Mouse (Mus musculus): ENCODE measurements around the gene Usp20. TPM values are rescaled to one million over a fixed set of nuclear protein-coding genes. Genes with fewer than 3 reads are reported as not detected.

Usp20 gene
- total RNA-seq, 2 experiments from 2014 or later: 1.9 to 2.9 TPM

DNA sequence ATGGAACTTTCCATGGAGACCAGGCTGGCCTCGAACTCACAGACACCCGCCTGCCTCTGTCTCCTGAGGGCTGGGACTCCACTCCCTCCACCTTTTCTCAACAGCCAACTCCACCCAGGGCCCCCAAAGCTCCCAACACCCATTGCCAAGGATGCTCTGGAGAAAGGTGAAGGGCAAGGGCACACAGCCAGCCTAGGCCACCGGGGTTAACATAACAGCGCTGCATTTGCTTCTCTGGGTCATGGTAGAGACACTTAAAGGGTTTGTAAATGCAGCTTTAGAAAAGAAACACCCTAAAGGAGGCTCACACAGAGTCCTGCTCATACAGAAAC, 87.0 kb downstream of the Usp20 start:
- no peak for ATAC-seq (ENCODE audit: poor library complexity, severe bottlenecking)

DNA sequence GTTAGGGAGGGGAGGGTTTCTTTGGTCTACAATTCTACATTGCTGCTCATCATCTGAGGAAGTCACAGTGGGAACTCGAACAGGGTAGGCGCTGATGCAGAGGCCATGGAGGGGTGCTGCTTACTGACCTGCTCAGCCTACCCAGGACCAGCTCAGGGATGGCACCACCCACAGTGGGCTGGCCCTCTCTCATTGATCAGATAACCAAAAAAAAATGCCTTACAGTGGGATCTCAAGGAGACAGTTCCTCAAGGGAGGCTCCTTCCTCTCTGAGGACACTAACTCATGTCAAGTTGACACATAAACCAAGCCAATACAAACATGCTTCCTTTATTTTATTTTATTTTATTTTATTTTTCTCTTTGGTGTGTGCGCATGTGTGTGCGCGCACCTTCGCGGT, 87.4 kb downstream of the Usp20 start:
- ATAC-seq (ENCODE audit: poor library complexity, severe bottlenecking): no peak

Other genes with a start within 250 kb of the Usp20 start
- not detected in 2 replicates for gene 1700001O22Rik, start 178.6 kb upstream of the Usp20 start, total RNA-seq (2015)
- 0.45 TPM in 1 of 2 replicates, not detected in the other for gene 1700001O22Rik, start 178.6 kb upstream of the Usp20 start, total RNA-seq (2017)
- 4.1 and 9.5 TPM in 2 replicates for gene Ntmt1, start 174.5 kb upstream of the Usp20 start, total RNA-seq (2015)
- gene Ntmt1, start 174.5 kb upstream of the Usp20 start, total RNA-seq (2017): 7.9 TPM in 2 replicates
- gene Asb6, start 151.9 kb upstream of the Usp20 start, total RNA-seq (2015): 4.3 and 6.1 TPM in 2 replicates
- gene Asb6, start 151.9 kb upstream of the Usp20 start, total RNA-seq (2017): 12.6 and 17.1 TPM in 2 replicates
- not detected in 2 replicates for gene Prrx2, start 147.3 kb upstream of the Usp20 start, total RNA-seq (2015)
- not detected in 2 replicates for gene Prrx2, start 147.3 kb upstream of the Usp20 start, total RNA-seq (2017)
- gene Ptges, start 52.4 kb upstream of the Usp20 start, total RNA-seq (2015): 0.67 and 2.6 TPM in 2 replicates
- gene Ptges, start 52.4 kb upstream of the Usp20 start, total RNA-seq (2017): 0.77 and 3.9 TPM in 2 replicates
- gene Tor1b, start 29.3 kb upstream of the Usp20 start, total RNA-seq (2015): 28.1 and 32.7 TPM in 2 replicates
- 40.3 and 42.6 TPM in 2 replicates for gene Tor1b, start 29.3 kb upstream of the Usp20 start, total RNA-seq (2017)
- 88.1 and 97.1 TPM in 2 replicates for gene Tor1a, start 14.3 kb upstream of the Usp20 start, total RNA-seq (2015)
- 132 and 135 TPM in 2 replicates for gene Tor1a, start 14.3 kb upstream of the Usp20 start, total RNA-seq (2017)
- gene BC005624, start 78 bp upstream of the Usp20 start, total RNA-seq (2015): 30.7 and 36.0 TPM in 2 replicates
- gene BC005624, start 78 bp upstream of the Usp20 start, total RNA-seq (2017): 56.0 and 66.1 TPM in 2 replicates
- gene Fnbp1, start 159.7 kb downstream of the Usp20 start, total RNA-seq (2015): 62.0 and 64.1 TPM in 2 replicates
- gene Fnbp1, start 159.7 kb downstream of the Usp20 start, total RNA-seq (2017): 39.0 and 48.7 TPM in 2 replicates
- gene Gpr107, start 170.0 kb downstream of the Usp20 start, total RNA-seq (2015): 22.1 and 22.2 TPM in 2 replicates
- gene Gpr107, start 170.0 kb downstream of the Usp20 start, total RNA-seq (2017): 29.2 and 32.1 TPM in 2 replicates